Mouse (Mus musculus) thymus, adult 2 months (tissue): Measurements from ENCODE around the gene Ptges3l. TPM values are rescaled to one million over a fixed set of nuclear protein-coding genes. Genes with fewer than 3 reads are reported as not detected.

Experiments
- DNase-seq: peaks from one replicate; pipeline ENCODE4 v3.0.0; 2021
- H3K27ac ChIP-seq: fragments of 200-500 bp; 2 replicates; pipeline ENCODE4 v1.5.1; 2012; ENCODE audit warnings: low read length, control low read depth; ENCODE audit not compliant: control insufficient read depth, insufficient read depth
- H3K27me3 ChIP-seq: fragments of 200-500 bp; 2 replicates; pipeline ENCODE4 v1.6.1; 2012; ENCODE audit warnings: mild to moderate bottlenecking, low read length, moderate library complexity, mixed read lengths; ENCODE audit not compliant: control insufficient read depth, insufficient read depth
- H3K36me3 ChIP-seq: fragments of 200-500 bp; 2 replicates; pipeline ENCODE4 v1.6.1; 2012; ENCODE audit warnings: mild to moderate bottlenecking, low read length, moderate library complexity; ENCODE audit not compliant: control insufficient read depth, insufficient read depth
- H3K4me1 ChIP-seq: fragments of 200-500 bp; replicated peaks from 2 replicates; pipeline ENCODE4 v1.6.1; 2012; ENCODE audit warnings: low read length; ENCODE audit not compliant: control insufficient read depth, insufficient read depth
- H3K4me3 ChIP-seq: fragments of 200-500 bp; 2 replicates; pipeline ENCODE4 v1.5.1; 2012; ENCODE audit warnings: mild to moderate bottlenecking, low read length, control low read depth, moderate library complexity; ENCODE audit not compliant: control insufficient read depth, insufficient read depth
- CTCF ChIP-seq: fragments of 200-500 bp; IDR thresholded peaks from 2 replicates; pipeline ENCODE4 v1.5.1; 2012; ENCODE audit warnings: mild to moderate bottlenecking, control low read depth, low read length, moderate library complexity, borderline replicate concordance; ENCODE audit not compliant: control insufficient read depth, poor library complexity, insufficient read depth; ENCODE audit errors: extremely low read depth
- POLR2A ChIP-seq: fragments of 200-500 bp; IDR thresholded peaks from 2 replicates; pipeline ENCODE4 v1.6.1; 2012; ENCODE audit warnings: mild to moderate bottlenecking, low read length, control low read depth, moderate library complexity; ENCODE audit not compliant: control insufficient read depth, poor library complexity, insufficient read depth; ENCODE audit errors: extremely low read depth
- WGBS: fragments of 180-500 bp; shearing (Covaris S2); methylation state at CpG from one replicate; pipeline ENCODE4 v1.1.7; 2018; 5-methylcytosine and 5-hydroxymethylcytosine counted together
- polyA plus RNA-seq: library from polyadenylated mRNA; depleted of rRNA; stranded (reverse); fragments of >200 nt; gene quantifications from 2 replicates; pipeline ENCODE4 v1.2.3, GENCODE M21; 2012

The Ptges3l gene
- polyA plus RNA-seq, 1 experiment: 3.1 TPM

DNA sequence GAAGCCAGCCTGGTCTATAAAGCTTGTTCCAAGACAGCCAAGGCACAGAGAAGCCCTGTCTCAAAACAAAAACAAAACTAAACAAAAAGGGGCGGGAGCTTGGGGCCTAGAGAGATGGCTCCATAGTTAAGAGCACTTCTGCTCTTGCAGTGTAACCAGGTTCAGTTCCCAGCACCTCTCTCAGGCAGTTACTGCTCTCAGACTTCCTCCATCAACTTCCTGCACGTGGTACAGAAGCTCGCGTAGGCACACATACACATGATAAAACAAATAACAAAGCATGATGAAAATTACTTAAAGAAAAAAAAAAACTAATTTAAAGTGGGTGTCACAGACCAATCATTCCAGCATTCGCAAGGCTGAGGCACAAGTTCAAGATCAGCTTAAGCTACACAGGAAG, 5.0 kb downstream of the Ptges3l start:
- Histone ChIP-seq H3K27ac (no peak overlapping the region), H3K4me3 (no peak overlapping the region), H3K27me3 (no peaks in the 10 kb centered on the region), H3K4me1 (peaks cover 11% of the 10 kb centered on the region), H3K36me3 (no peaks in the 10 kb centered on the region)
- TF ChIP-seq CTCF (no peak), POLR2A (no peak)
- no peak for DNase-seq
- WGBS: 92% methylated on average over 5 of the region's 5 CpGs

DNA sequence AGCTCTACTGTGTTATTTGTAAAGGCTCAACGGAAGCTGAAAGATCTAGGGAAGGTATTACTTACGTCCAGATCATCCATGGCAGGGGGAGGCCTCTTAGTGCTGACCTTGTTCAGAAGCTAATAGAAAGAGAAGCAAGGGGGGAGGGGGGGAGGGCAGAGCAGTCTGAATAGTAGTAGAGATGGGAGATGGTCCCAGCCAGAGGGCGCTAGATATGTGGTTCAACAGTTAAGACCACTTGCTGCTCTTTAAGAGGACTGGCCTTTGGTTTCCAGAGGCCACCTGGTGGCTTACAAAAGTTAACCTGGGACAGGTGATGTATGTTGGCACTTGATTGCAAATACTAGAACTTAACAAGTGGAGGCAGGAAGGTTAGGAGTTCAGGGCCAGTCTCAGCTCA, 5.5 kb downstream of the Ptges3l start:
- Histone ChIP-seq H3K27me3 (no peaks in the 10 kb centered on the region), H3K4me3 (no peak overlapping the region), H3K4me1 (peaks cover 11% of the 10 kb centered on the region), H3K27ac (no peak overlapping the region), H3K36me3 (no peaks in the 10 kb centered on the region)
- WGBS: 95% methylated on average over 3 of the region's 3 CpGs
- no peak for TF ChIP-seq CTCF
- no peak for TF ChIP-seq POLR2A
- no peak for DNase-seq

DNA sequence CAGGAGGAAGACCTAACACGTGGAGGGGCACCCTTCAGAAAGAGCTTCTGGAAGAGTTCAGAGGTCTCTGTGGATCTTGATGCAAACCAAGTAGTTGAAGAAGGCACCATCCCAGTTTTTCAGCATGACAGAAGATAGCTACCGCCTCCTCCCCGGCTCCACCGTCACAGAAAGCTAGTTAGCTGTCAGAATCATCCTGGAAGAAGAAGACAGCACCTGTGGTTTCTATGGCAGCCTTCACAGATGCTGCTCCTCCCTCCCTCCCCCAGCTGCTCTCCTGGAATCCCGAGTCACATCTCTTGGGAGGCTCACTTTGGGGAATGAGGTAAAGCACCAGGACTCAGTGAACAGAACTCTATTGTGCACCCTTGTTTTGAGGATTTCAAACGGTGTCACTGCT, 6.1 kb downstream of the Ptges3l start:
- 84% methylated on average over 6 of the region's 6 CpGs for WGBS
- H3K4me1 ChIP-seq: peaks cover 4% of the 10 kb centered on the region
- H3K27ac ChIP-seq: no peak overlapping the region
- H3K4me3 ChIP-seq: no peak overlapping the region
- H3K36me3 ChIP-seq: no peaks in the 10 kb centered on the region
- no peaks in the 10 kb centered on the region for H3K27me3 ChIP-seq
- no peak for TF ChIP-seq CTCF
- TF ChIP-seq POLR2A: no peak
- DNase-seq: no peak

DNA sequence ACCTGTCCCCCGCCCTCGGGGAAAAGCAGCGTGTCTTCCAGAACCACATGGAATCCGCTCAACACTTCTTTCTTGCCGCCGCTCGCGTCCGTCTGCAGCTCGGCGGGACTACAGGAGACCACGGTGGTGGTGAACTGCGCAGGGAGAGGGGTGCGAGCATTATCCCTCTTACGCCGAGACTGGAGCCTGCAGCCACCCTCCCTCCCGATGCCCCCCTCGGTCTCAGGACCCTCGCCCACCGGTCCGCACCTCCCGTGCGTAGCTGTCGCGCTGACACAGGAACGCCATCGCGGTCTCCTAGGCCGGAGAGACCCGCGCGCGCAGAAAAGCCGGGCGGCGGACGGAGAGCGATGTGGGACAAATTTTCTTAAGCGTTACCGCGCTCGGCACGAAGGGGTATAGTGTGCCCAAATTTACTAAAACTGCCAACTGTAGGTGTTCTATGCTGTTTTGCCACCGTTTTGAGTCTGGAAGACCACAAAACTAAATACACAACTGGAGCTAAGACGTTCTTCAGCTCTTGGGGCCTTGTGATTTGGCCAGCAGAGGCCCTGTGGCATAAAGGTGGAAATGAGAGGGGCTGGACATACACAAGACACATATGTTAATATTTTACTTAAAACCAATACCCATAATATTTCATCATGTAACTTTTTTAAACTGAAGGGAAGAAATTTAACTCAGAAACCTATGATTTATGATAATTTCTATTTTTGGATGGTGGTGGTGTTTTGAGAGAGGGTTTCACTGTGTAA, 7.9 kb downstream of the Ptges3l start, which contains the start of gene Aarsd1:
Gene Aarsd1 (minus strand): TSS at position 515 of the 755 bp plus-strand sequence.
- no peak within 1 kb of the TSS for H3K27ac ChIP-seq
- WGBS: under 1% methylated on average over 45 of the region's 45 CpGs
- H3K27me3 ChIP-seq: no peaks in the 10 kb centered on the region
- TF ChIP-seq CTCF (peak; percentile 52; the same call in 1 of the 2 replicates), POLR2A (peak; percentile 73)
- H3K4me3 ChIP-seq: peak within 1 kb of the TSS; percentile 92
- DNase-seq: peak; percentile 91
- peaks cover 4% of the 10 kb centered on the region; the same call in 1 of the 2 replicates for H3K36me3 ChIP-seq
- 0 out of 2 replicates have a peak, but pooled peaks cover 3% of the 10 kb centered on the region for H3K4me1 ChIP-seq

DNA sequence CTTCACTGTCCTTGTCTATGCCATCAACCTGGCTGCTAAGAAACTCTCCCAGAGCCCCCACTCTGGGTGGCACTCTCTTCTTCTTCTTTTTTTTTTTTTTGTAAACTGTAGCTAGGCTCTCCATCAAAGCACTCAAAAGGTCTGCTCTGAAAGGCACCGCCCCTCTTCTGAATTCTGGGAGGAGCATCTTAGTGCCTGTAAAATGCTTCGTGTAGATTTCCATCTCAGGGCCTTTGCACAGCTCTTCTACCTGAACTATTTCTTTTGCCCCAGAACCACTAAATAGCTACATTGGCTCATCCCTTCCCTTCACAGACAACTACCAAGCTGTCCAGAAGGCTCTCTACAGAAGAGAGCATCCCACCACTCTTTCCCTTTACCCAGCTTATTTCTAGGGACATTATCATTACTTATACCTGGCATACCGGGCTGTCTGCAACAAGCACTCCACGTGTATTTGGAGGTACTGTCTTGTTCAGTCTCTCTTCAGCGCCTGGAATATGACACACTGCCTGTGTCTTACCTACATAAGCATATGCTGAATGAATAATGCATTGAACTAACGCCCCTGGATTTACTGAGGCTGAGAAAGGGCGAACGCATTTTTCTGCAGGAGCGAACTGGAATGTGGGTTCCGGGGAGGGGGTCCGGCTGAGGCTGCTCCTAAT, 8.6 kb downstream of the Ptges3l start:
- Histone ChIP-seq H3K27me3 (no peaks in the 10 kb centered on the region), H3K36me3 (peaks cover 4% of the 10 kb centered on the region; the same call in 1 of the 2 replicates), H3K4me1 (0 out of 2 replicates have a peak, but pooled peaks cover 3% of the 10 kb centered on the region), H3K27ac (no peak overlapping the region), H3K4me3 (peak overlapping the region; percentile 92)
- peak; percentile 21 for DNase-seq
- TF ChIP-seq POLR2A (no peak), CTCF (no peak)
- under 1% methylated on average over 11 of the region's 11 CpGs for WGBS

- no peak for DNase-seq
- Histone ChIP-seq H3K36me3 (peaks cover 9% of the 10 kb centered on the region), H3K4me3 (no peak overlapping the region), H3K27ac (no peak overlapping the region), H3K4me1 (0 out of 2 replicates have a peak, but pooled peaks cover 3% of the 10 kb centered on the region), H3K27me3 (no peaks in the 10 kb centered on the region)
- 95% methylated on average over 2 of the region's 2 CpGs for WGBS
- TF ChIP-seq POLR2A (no peak), CTCF (no peak)
Measured at GRCm38 (mm10) chr11:101415306-101415705, 9.8 kb downstream of the Ptges3l start.
